Mouse (Mus musculus) cerebellum, adult 9-11 months (tissue): ENCODE measurements around the gene 2210016F16Rik.
"Not testable (repeated sequence)": the region's sequence is repeated elsewhere in the genome, so short reads cannot be mapped to it uniquely, and the experiment has no call there.

Experiments used
- DNase-seq: peaks from one replicate; pipeline ENCODE4 v3.0.0; 2022

The 2210016F16Rik gene

GRCm38 (mm10) chr13:58372278-58373152 is 12.5 kb downstream of the 2210016F16Rik start:
- DNase-seq, result no peak

- DNase-seq, result no peak
Measured at GRCm38 (mm10) chr13:58368835-58369234, 16.2 kb downstream of the 2210016F16Rik start.

GRCm38 (mm10) chr13:58367641-58368040 is 17.4 kb downstream of the 2210016F16Rik start:
- no peak for DNase-seq

GRCm38 (mm10) chr13:58366373-58366772 is 18.7 kb downstream of the 2210016F16Rik start:
- no peak for DNase-seq

GRCm38 (mm10) chr13:58365179-58365578 is 19.8 kb downstream of the 2210016F16Rik start:
- DNase-seq, result not testable (repeated sequence)

- no peak for DNase-seq
Measured at GRCm38 (mm10) chr13:58364353-58365175, 20.5 kb downstream of the 2210016F16Rik start.

GRCm38 (mm10) chr13:58359304-58359653 is 25.7 kb downstream of the 2210016F16Rik start:
- no peak for DNase-seq

GRCm38 (mm10) chr13:58358629-58359303 is 26.3 kb downstream of the 2210016F16Rik start, which contains the start of gene Kif27:
Gene Kif27, minus strand, starts transcription at chr13:58359122.
- DNase-seq, result peak; percentile 72

- DNase-seq, result no peak
Measured at GRCm38 (mm10) chr13:58352996-58353395, 32.0 kb downstream of the 2210016F16Rik start.

- DNase-seq, result no peak
Measured at GRCm38 (mm10) chr13:58350606-58351005, 34.4 kb downstream of the 2210016F16Rik start.

- DNase-seq, result no peak
Measured at GRCm38 (mm10) chr13:58344505-58344904, 40.5 kb downstream of the 2210016F16Rik start.

GRCm38 (mm10) chr13:58337456-58337855 is 47.6 kb downstream of the 2210016F16Rik start:
- no peak for DNase-seq

- no peak for DNase-seq
Measured at GRCm38 (mm10) chr13:58334116-58334515, 50.9 kb downstream of the 2210016F16Rik start.
